Mouse (Mus musculus) embryo, embryonic 10 days (tissue): Measurements from ENCODE around the gene Cotl1.

Experiments used
- DNase-seq: peaks from one replicate; pipeline ENCODE4 v3.0.0-alpha.2; 2015; ENCODE audit warnings: low spot score

Cotl1 gene

GRCm38 (mm10) chr8:119816219-119816618 lies 24.1 kb downstream of the Cotl1 start:
- no peak for DNase-seq

GRCm38 (mm10) chr8:119812650-119813431 lies 27.5 kb downstream of the Cotl1 start:
- DNase-seq = peak; percentile 45

GRCm38 (mm10) chr8:119811925-119812324 lies 28.4 kb downstream of the Cotl1 start:
- DNase-seq = peak; percentile 51

GRCm38 (mm10) chr8:119810953-119811499 lies 29.3 kb downstream of the Cotl1 start:
- DNase-seq = no peak

- peak; percentile 26 for DNase-seq
Measured at GRCm38 (mm10) chr8:119810127-119810868, 30.0 kb downstream of the Cotl1 start.

DNA sequence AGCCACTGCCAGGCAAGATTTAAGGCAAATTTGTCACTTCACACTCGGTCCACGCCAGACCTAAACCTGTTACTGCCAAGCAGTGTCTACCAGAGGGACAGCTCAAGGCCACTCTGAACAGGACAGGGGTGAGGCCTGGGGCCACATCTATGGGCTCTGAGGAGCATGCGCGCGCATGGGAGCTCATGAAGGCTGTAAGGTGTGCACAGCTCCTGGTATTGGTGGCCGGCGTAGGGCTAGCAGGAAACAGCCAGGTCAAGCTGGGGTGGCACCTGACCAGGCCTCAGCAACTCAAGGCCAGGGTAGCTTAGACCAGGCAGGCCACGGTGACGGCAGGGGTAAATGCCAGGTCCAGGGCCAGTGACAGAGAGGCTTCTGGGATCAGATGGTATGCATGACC lies 30.7 kb downstream of the Cotl1 start:
- no peak for DNase-seq

- DNase-seq = no peak
Measured at GRCm38 (mm10) chr8:119807687-119808086, 32.7 kb downstream of the Cotl1 start.

GRCm38 (mm10) chr8:119806422-119807263 lies 33.7 kb downstream of the Cotl1 start:
- no peak for DNase-seq

GRCm38 (mm10) chr8:119805275-119805674 lies 35.1 kb downstream of the Cotl1 start:
- DNase-seq = no peak

DNA sequence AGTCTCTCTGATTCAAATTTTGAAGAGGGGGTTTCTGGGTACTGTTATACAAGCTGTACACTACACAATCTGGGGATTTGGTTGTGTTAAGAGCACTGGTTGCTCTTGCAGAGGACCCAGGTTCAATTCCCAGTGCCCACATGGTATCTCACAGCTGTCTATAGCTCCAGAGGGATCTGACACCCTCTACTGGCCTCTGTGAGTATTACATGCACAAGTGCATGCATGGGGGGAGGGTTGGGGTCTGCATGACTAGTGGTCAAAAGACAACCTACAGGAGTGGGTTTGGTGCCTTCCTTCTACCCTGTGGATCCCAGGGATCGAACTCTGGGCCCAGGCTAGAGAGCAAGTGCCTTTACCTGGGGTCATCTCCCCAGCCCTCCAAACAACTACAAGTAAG lies 37.8 kb downstream of the Cotl1 start:
- no peak for DNase-seq

DNA sequence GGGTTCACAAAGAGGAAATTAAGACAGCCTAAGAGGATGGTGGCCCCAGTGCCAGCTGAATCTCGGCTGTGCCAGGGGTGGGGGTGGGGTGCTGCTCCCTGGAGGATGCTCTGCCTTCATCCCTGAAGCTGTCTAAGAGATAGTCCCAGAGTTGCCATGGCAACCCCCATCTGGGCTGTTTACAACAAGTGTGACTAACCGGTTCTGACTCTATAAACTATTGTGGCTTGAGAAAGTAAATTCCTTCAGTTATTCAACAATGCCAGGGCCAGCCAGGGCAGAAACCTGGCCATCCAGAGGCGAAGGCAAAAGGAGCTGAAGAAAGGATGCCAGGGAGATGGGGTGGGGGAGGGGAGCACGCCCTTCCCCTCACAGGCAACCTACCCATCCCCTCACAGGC lies 39.2 kb downstream of the Cotl1 start:
- DNase-seq = peak; percentile 46

GRCm38 (mm10) chr8:119798965-119799264 lies 41.4 kb downstream of the Cotl1 start:
- DNase-seq = no peak

GRCm38 (mm10) chr8:119798170-119798964 lies 42.0 kb downstream of the Cotl1 start:
- DNase-seq = peak; percentile 82

GRCm38 (mm10) chr8:119795651-119796050 lies 44.7 kb downstream of the Cotl1 start:
- no peak for DNase-seq

GRCm38 (mm10) chr8:119794689-119795088 lies 45.7 kb downstream of the Cotl1 start:
- DNase-seq = peak; percentile 69

- DNase-seq = peak; percentile 95
Measured at GRCm38 (mm10) chr8:119791804-119792704, 48.3 kb downstream of the Cotl1 start.

DNA sequence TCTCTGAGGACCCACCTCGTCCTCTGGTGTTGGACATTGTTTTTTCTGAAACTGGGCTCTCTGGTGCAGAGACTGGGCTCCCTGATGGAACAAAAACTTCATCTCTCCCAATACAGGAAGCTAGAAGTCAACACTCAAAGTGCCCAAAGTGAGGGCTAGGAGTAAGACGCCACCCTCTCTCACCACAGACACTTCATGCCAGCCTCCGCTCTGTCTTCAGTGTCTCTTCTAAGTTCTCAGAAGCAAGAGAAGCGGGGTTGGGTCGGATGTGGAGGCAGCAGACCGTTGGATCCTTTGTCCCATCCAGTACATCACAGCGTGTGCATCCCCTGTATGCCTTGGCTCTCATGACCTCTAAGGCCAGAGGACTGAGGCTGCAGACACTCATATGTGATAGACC lies 50.8 kb downstream of the Cotl1 start:
- DNase-seq = no peak

DNA sequence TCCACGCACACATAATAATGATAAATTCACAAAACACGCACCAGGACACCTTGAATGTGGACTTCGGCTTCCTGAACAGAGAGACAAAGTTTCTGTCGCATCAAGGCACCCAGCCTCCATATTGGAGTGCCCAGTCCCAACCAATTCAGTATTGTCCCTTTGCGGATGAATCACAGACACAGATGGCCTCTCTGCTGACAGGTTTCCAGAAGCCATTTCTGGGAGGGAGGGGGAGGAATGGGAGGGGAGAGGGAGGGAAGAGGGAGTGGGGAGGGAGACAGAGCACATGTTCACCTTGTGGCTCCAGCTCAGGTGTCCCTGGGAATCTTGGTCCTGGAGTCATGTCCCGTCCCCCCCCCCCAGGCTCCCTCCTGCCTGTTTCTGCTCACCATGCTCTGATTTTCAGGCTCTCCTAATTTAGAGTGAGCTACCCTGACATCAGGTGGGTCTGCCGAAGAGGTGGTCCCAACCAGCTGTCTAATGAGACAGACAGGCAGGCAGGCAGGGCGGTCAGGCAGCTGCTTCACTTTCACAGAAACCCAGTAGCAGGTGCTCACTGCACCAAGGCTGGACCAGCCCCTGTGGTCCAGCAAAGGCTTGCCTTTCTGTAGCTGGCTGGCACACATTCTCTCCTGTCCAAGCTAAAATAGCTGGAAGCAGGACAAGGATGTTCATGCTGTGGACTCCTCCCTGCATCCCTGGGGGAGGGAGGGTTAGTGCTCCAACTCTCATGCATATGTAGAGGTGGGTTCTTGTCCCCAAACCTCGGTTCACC lies 51.5 kb downstream of the Cotl1 start:
- DNase-seq = no peak

DNA sequence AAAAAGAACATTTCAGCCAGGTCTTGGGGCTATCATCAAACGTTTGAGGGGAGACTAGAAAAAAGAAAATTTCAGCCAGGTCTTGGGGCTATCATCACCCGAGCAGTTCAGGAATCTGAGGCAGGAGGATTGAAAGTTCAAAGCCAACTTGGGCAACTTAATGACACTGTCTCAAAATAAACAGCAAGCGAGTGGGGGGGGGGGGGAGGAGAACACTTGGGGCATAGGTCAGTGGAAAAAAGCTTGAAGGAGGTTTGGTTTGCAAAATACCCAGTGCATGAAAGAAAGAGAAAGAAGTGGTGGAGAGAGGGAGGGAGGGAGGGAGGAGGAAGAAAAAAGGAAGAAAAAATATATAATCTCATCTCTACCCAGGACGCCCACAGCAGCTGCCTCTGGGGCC lies 53.0 kb downstream of the Cotl1 start:
- no peak for DNase-seq

DNA sequence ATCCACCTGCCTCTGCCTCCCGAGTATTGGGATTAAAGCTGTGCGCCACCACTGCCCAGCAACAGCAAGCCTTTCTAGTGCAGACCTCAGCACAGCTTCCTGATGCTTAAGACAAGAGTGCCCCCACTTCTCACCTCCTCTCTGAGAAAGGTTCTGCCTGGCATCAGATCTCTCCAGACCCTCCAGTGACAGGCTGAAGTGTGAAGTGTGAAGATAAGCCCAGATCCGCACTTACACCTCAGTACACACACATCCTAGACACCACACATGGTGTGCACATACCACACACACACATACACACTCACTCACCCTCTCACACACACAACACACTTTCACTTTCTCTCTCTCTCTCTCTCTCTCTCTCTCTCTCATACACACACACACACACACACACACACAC lies 53.5 kb downstream of the Cotl1 start:
- DNase-seq = no peak
